In the genomic region with DNA sequence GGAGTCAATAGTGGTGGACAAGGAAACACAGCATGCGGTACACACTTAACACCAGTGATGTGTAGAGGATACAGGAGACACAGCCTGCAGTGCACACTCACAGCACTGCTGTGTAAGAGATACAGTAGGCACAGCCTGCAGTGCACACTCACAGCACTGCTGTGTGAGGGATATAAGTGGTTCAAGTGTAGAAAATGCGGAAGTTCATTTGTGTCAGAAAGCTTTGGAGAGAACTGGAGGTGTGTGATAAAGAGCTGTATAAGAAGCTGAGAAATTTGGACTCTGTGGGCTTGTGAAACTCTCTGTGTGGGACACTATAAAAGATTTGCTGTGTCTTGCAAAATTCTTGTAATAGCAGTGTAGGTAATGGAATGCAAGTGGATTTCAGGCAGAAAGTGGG, we compare ENCODE assay signal across 30 mouse cellular contexts. TPM values are rescaled to one million over a fixed set of nuclear protein-coding genes. Genes with fewer than 3 reads are reported as not detected.
A peak's percentile ranks its signal among the peaks of the same experiment; 100 is the strongest.
DNase-seq lines count a peak whose midpoint lies in the region; ATAC-seq and TF ChIP-seq lines count a peak whose summit lies in the region.
"Had no signal": no experiment of that assay in that cellular context is flagged by ENCODE, and none has a peak within 500 bp of the region (broad histone marks: within the 10 kb centered on the region; RNA-seq: fewer than 3 reads in every experiment).

No protein-coding gene starts in this region.

- H3K9ac ChIP-seq in lung, postnatal 0 days (replicated peaks; ENCODE audit: low read depth) = no peak overlapping the region
- no peak overlapping the region for H3K9ac ChIP-seq in neural tube, embryonic 15.5 days (replicated peaks)
- H3K9ac ChIP-seq: embryonic facial prominence, embryonic 15.5 days; forebrain, embryonic 15.5 days; hindbrain, embryonic 13.5 days had no signal

- intact Hi-C loops in gastrocnemius, postnatal 14 days (cut with DNase I; ENCODE audit: low total_unique reads) = no loop called here

- no peak for TF ChIP-seq EP300 in lung, postnatal 0 days (IDR thresholded peaks at IDR 0.05)

- no peak for TF ChIP-seq CTCF in lung, postnatal 0 days (IDR thresholded peaks at IDR 0.05)

- H3K9me3 ChIP-seq in lung, postnatal 0 days (ENCODE audit: low read length) = no peaks in the 10 kb centered on the region
- peaks cover 4% of the 10 kb centered on the region for H3K9me3 ChIP-seq in megakaryocyte, embryonic 14.5 days
- H3K9me3 ChIP-seq in neural tube, embryonic 15.5 days (replicated peaks) = no peaks in the 10 kb centered on the region
- H3K9me3 ChIP-seq: embryonic facial prominence, embryonic 15.5 days; forebrain, embryonic 10.5 days; forebrain, embryonic 15.5 days; heart, embryonic 10.5 days; hindbrain, embryonic 13.5 days had no signal

- no peak overlapping the region for H3K27ac ChIP-seq in lung, postnatal 0 days (ENCODE audit: low read length)
- no peak overlapping the region for H3K27ac ChIP-seq in neural tube, embryonic 15.5 days (replicated peaks)
- H3K27ac ChIP-seq: embryonic facial prominence, embryonic 15.5 days; forebrain, embryonic 10.5 days; forebrain, embryonic 15.5 days; heart, embryonic 10.5 days; hindbrain, embryonic 13.5 days; hindbrain, postnatal 0 days had no signal

- H3K4me1 ChIP-seq in lung, postnatal 0 days (ENCODE audit: insufficient read depth, low read depth, low read length) = no peaks in the 10 kb centered on the region
- H3K4me1 ChIP-seq in megakaryocyte, embryonic 14.5 days = peaks cover 28% of the 10 kb centered on the region
- no peaks in the 10 kb centered on the region for H3K4me1 ChIP-seq in neural tube, embryonic 15.5 days
- H3K4me1 ChIP-seq: embryonic facial prominence, embryonic 15.5 days; forebrain, embryonic 10.5 days; forebrain, embryonic 15.5 days; heart, embryonic 10.5 days; hindbrain, embryonic 13.5 days had no signal

- peak; percentile 47 for DNase-seq in lung, postnatal 0 days (ENCODE audit: low spot score)
- no peak for DNase-seq in lung, postnatal 25 days (ENCODE audit: low spot score)
- DNase-seq in gastrocnemius, adult 8-10 months (ENCODE audit: low spot score in 2 of 2) = no peak
- no peak for DNase-seq in gastrocnemius, postnatal 14 days
- DNase-seq: adrenal gland, postnatal 14 days; cerebellum, adult 18-20 months; cerebellum, adult 9-11 months; cerebellum, postnatal 36 days; gastrocnemius, postnatal 36 days; heart, adult 18-20 months; heart, postnatal 10 days; heart, postnatal 4 days had no signal

- ATAC-seq in lung, postnatal 0 days = peak; percentile 55
- peak; percentile 83 for ATAC-seq in common myeloid progenitor, adult 5-6 weeks (replicated peaks; ENCODE audit: low read depth, poor library complexity, severe bottlenecking)
- ATAC-seq in neural tube, embryonic 15.5 days (ENCODE audit: low FRiP score) = no peak
- ATAC-seq: activated CD4-positive, CD25-positive, alpha-beta regulatory T cell, adult 4 months; forebrain, embryonic 15.5 days; hindbrain, postnatal 0 days; Patski had no signal

- no peak overlapping the region for H3K4me3 ChIP-seq in lung, postnatal 0 days (ENCODE audit: low read depth, low read length)
- peak overlapping the region; percentile 57 for H3K4me3 ChIP-seq in megakaryocyte, embryonic 14.5 days (replicated peaks)
- H3K4me3 ChIP-seq in neural tube, embryonic 15.5 days (replicated peaks) = no peak overlapping the region
- H3K4me3 ChIP-seq: embryonic facial prominence, embryonic 15.5 days; erythroblast, embryonic 14.5 days; forebrain, embryonic 10.5 days; forebrain, embryonic 15.5 days; heart, embryonic 10.5 days; hindbrain, embryonic 13.5 days had no signal

- WGBS in lung, postnatal 0 days = 63% methylated on average over 2 of the region's 2 CpGs
- 96% methylated on average over 2 of the region's 2 CpGs for WGBS in neural tube, embryonic 15.5 days

- no peak overlapping the region for H3K4me2 ChIP-seq in lung, postnatal 0 days (replicated peaks; ENCODE audit: low read depth, low read length)
- H3K4me2 ChIP-seq in neural tube, embryonic 15.5 days = no peak overlapping the region
- H3K4me2 ChIP-seq: embryonic facial prominence, embryonic 15.5 days; forebrain, embryonic 15.5 days; hindbrain, embryonic 13.5 days had no signal

- no peaks in the 10 kb centered on the region for H3K27me3 ChIP-seq in lung, postnatal 0 days (replicated peaks; ENCODE audit: insufficient read depth, low read length)
- no peaks in the 10 kb centered on the region for H3K27me3 ChIP-seq in megakaryocyte, embryonic 14.5 days (replicated peaks)
- no peaks in the 10 kb centered on the region for H3K27me3 ChIP-seq in neural tube, embryonic 15.5 days (replicated peaks)
- H3K27me3 ChIP-seq: embryonic facial prominence, embryonic 15.5 days; forebrain, embryonic 15.5 days; hindbrain, embryonic 13.5 days; Patski had no signal

- H3K36me3 ChIP-seq in lung, postnatal 0 days (ENCODE audit: insufficient read depth, low read length) = no peaks in the 10 kb centered on the region
- peaks cover 14% of the 10 kb centered on the region for H3K36me3 ChIP-seq in megakaryocyte, embryonic 14.5 days (replicated peaks; ENCODE audit: low read length)
- peaks cover 3% of the 10 kb centered on the region for H3K36me3 ChIP-seq in neural tube, embryonic 15.5 days
- H3K36me3 ChIP-seq: forebrain, embryonic 15.5 days had no signal

RNA-seq across cellular contexts. Expression of gene Gm42669, which starts 27.2 kb away (rescaled TPM):
- polyA plus RNA-seq in lung, postnatal 0 days (2015; fragmentation: Nextera tagmentation; extraction: Ambion mirVana) = 0.11 and 0.19 TPM in 2 replicates
- total RNA-seq in common myeloid progenitor, adult 5-6 weeks (2017) = 0.50 TPM in 1 of 2 replicates, not detected in the other
- 0.25 TPM in 1 of 2 replicates, not detected in the other for polyA plus RNA-seq in megakaryocyte, embryonic 14.5 days (2012; ENCODE audit: insufficient read depth, low replicate concordance)
- not detected for total RNA-seq in gastrocnemius, adult 8-10 months (2022)
- 0.37 and 0.72 TPM in 2 replicates for polyA plus RNA-seq in neural tube, embryonic 15.5 days (2015; fragmentation: Nextera tagmentation; extraction: Ambion mirVana)
- not detected for total RNA-seq in gastrocnemius, postnatal 14 days (2021)
- total RNA-seq: adrenal gland, adult 18-20 months; adrenal gland, postnatal 14 days; gastrocnemius, adult 18-20 months; gastrocnemius, postnatal 36 days; heart, adult 18-20 months; heart, postnatal 10 days had no signal

RNA-seq across cellular contexts. Expression of gene Btbd8, which starts 42.4 kb away (rescaled TPM):
- 2.1 and 2.4 TPM in 2 replicates for polyA plus RNA-seq in lung, postnatal 0 days (2015; fragmentation: Nextera tagmentation; extraction: Ambion mirVana)
- 2.3 and 9.8 TPM in 2 replicates for total RNA-seq in common myeloid progenitor, adult 5-6 weeks (2017)
- polyA plus RNA-seq in megakaryocyte, embryonic 14.5 days (2012; ENCODE audit: insufficient read depth, low replicate concordance) = 0.10 TPM in 1 of 2 replicates, not detected in the other
- 1 to 10 TPM; 6.2 to 7.1 (median 6.5) TPM for total RNA-seq in gastrocnemius, adult 8-10 months (2022)
- 17.8 and 19.5 TPM in 2 replicates for polyA plus RNA-seq in neural tube, embryonic 15.5 days (2015; fragmentation: Nextera tagmentation; extraction: Ambion mirVana)
- 10 to 100 TPM in 1 of 2 experiments, 1 to 10 TPM in 1; 9.8 to 16.1 TPM for total RNA-seq in gastrocnemius, postnatal 14 days (2021)

RNA-seq across cellular contexts. Expression of gene Lpcat2b, which starts 48.8 kb away (rescaled TPM):
- polyA plus RNA-seq in lung, postnatal 0 days (2015; fragmentation: Nextera tagmentation; extraction: Ambion mirVana) = not detected in 2 replicates
- total RNA-seq in common myeloid progenitor, adult 5-6 weeks (2017) = not detected in 2 replicates
- not detected in 2 replicates for polyA plus RNA-seq in megakaryocyte, embryonic 14.5 days (2012; ENCODE audit: insufficient read depth, low replicate concordance)
- total RNA-seq in gastrocnemius, adult 8-10 months (2022) = not detected
- polyA plus RNA-seq in neural tube, embryonic 15.5 days (2015; fragmentation: Nextera tagmentation; extraction: Ambion mirVana) = not detected in 2 replicates
- total RNA-seq in gastrocnemius, postnatal 14 days (2021) = not detected
- total RNA-seq: adrenal gland, adult 18-20 months; adrenal gland, postnatal 14 days; gastrocnemius, adult 18-20 months; gastrocnemius, postnatal 36 days; heart, adult 18-20 months; heart, postnatal 10 days; heart, postnatal 4 days; hindbrain, postnatal 0 days had no signal
- polyA plus RNA-seq: activated CD4-positive, CD25-positive, alpha-beta regulatory T cell, adult 4 months; C2C12; embryonic facial prominence, embryonic 11.5 days; embryonic facial prominence, embryonic 15.5 days; erythroblast, embryonic 14.5 days; forebrain, embryonic 10.5 days; forebrain, embryonic 15.5 days; heart, embryonic 10.5 days; heart, embryonic 14.5 days; hindbrain, embryonic 13.5 days; hindbrain, postnatal 0 days; intestine, embryonic 14.5 days; Patski had no signal

RNA-seq across cellular contexts. Expression of gene 1700028K03Rik, which starts 54.3 kb away (rescaled TPM):
- 0.06 and 0.18 TPM in 2 replicates for polyA plus RNA-seq in lung, postnatal 0 days (2015; fragmentation: Nextera tagmentation; extraction: Ambion mirVana)
- not detected in 2 replicates for total RNA-seq in common myeloid progenitor, adult 5-6 weeks (2017)
- polyA plus RNA-seq in megakaryocyte, embryonic 14.5 days (2012; ENCODE audit: insufficient read depth, low replicate concordance) = not detected in 2 replicates
- total RNA-seq in gastrocnemius, adult 8-10 months (2022) = not detected
- 0.29 and 0.36 TPM in 2 replicates for polyA plus RNA-seq in neural tube, embryonic 15.5 days (2015; fragmentation: Nextera tagmentation; extraction: Ambion mirVana)
- not detected for total RNA-seq in gastrocnemius, postnatal 14 days (2021)
- total RNA-seq: adrenal gland, adult 18-20 months; adrenal gland, postnatal 14 days; gastrocnemius, postnatal 36 days; heart, adult 18-20 months; heart, postnatal 4 days had no signal
- polyA plus RNA-seq: C2C12; embryonic facial prominence, embryonic 11.5 days; erythroblast, embryonic 14.5 days had no signal
